Mouse (Mus musculus) E14TG2a.4 (cell line): ENCODE data around the gene Cdc123.

Source experiments
- H3K27me3 ChIP-seq: 2 replicates; pipeline ENCODE4 v1.6.1; 2014; ENCODE audit warnings: low read length, control low read depth; ENCODE audit not compliant: insufficient read depth
- H3K36me3 ChIP-seq: 2 replicates; pipeline ENCODE4 v1.6.1; 2014; ENCODE audit warnings: low read length, control low read depth; ENCODE audit not compliant: insufficient read depth
- H3K4me1 ChIP-seq: replicated peaks from 2 replicates; pipeline ENCODE4 v1.6.1; 2014; ENCODE audit warnings: low read depth, low read length, control low read depth
- H3K4me3 ChIP-seq: replicated peaks from 2 replicates; pipeline ENCODE4 v1.5.1; 2014; ENCODE audit warnings: mild to moderate bottlenecking, low read length
- H3K9me3 ChIP-seq: 2 replicates; pipeline ENCODE4 v1.6.1; 2014; ENCODE audit warnings: low read length, control low read depth
- CTCF ChIP-seq: conservative IDR thresholded peaks from 2 replicates; pipeline ENCODE4 v1.5.1; 2014; ENCODE audit warnings: low read length
- NANOG ChIP-seq: IDR thresholded peaks from 2 replicates; pipeline ENCODE4 v1.6.1; 2014; ENCODE audit warnings: borderline replicate concordance, low read length, mixed read lengths
- POU5F1 ChIP-seq: IDR thresholded peaks from 2 replicates; pipeline ENCODE4 v1.6.1; 2014; ENCODE audit warnings: low read length, borderline replicate concordance

The Cdc123 gene

DNA sequence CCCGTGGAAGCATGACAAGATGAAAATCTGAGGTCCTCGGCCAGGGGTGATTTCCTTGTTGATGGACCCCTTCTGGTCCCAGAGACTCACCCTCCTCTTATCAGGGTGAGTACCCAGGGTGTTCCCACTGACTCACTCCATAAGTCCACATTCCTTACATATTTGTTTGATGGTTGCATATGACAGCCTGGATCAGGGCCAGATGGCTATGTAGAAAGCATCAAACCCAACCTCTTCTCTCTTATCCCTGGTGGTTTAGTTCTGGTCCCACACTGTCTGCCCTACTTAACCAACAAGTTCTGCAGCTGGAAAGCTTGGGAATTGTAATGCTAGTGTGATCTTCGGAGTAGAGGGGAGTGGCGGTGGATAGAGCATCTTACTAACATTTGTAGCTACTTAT is 76.0 kb downstream of the Cdc123 start:
- H3K4me1 ChIP-seq, result peaks cover 6% of the 10 kb centered on the region; the same call in 1 of the 2 replicates
- H3K9me3 ChIP-seq, result peaks cover 4% of the 10 kb centered on the region
- H3K36me3 ChIP-seq, result no peaks in the 10 kb centered on the region
- H3K27me3 ChIP-seq, result no peaks in the 10 kb centered on the region
- no peak for TF ChIP-seq CTCF
- no peak for TF ChIP-seq NANOG
- TF ChIP-seq POU5F1, result no peak
- no peak overlapping the region for H3K4me3 ChIP-seq

GRCm38 (mm10) chr2:5762031-5762430 is 82.9 kb downstream of the Cdc123 start:
- Histone ChIP-seq H3K27me3 (no peaks in the 10 kb centered on the region), H3K36me3 (no peaks in the 10 kb centered on the region), H3K4me3 (no peak overlapping the region), H3K4me1 (peaks cover 19% of the 10 kb centered on the region), H3K9me3 (peaks cover 4% of the 10 kb centered on the region; the same call in 1 of the 2 replicates)
- no peak for TF ChIP-seq NANOG
- no peak for TF ChIP-seq POU5F1
- TF ChIP-seq CTCF, result peak; percentile 43

GRCm38 (mm10) chr2:5760479-5761008 is 84.4 kb downstream of the Cdc123 start:
- Histone ChIP-seq H3K27me3 (no peaks in the 10 kb centered on the region), H3K36me3 (no peaks in the 10 kb centered on the region), H3K4me1 (peaks cover 19% of the 10 kb centered on the region), H3K9me3 (peaks cover 4% of the 10 kb centered on the region; the same call in 1 of the 2 replicates), H3K4me3 (peak overlapping the region; percentile 76)
- TF ChIP-seq NANOG (no peak), POU5F1 (no peak), CTCF (no peak)

DNA sequence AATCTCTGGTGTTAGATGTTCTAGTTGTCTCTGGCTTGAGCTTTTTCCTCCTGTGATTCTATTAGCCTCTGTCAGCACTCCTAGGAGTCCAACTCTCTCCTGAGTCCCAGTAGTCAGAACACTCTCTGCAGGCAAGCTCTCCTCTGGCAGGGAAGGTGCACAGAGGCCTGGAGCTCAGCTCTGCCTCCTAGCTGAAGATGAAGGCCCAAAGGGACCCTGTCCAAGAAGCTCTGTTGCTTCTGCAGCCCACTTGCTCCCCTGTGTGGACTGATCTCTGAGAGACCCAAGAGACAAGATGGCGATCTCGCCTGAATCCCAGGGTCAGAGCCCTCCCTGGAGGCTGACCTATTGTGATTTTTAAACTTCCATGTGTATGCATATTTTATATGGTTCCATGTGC is 86.4 kb downstream of the Cdc123 start:
- TF ChIP-seq NANOG, result no peak
- no peak for TF ChIP-seq CTCF
- no peak for TF ChIP-seq POU5F1

GRCm38 (mm10) chr2:5750872-5751271 is 94.1 kb downstream of the Cdc123 start:
- Histone ChIP-seq H3K9me3 (no peaks in the 10 kb centered on the region), H3K4me1 (peaks cover 3% of the 10 kb centered on the region; the same call in 1 of the 2 replicates), H3K27me3 (0 out of 2 replicates have a peak, but pooled peaks cover 2% of the 10 kb centered on the region), H3K4me3 (no peak overlapping the region), H3K36me3 (no peaks in the 10 kb centered on the region)
- TF ChIP-seq CTCF (no peak), NANOG (no peak), POU5F1 (no peak)

More for the DNA sequence above, 86.4 kb downstream of the Cdc123 start:
- Histone ChIP-seq H3K27me3 (no peaks in the 10 kb centered on the region), H3K36me3 (no peaks in the 10 kb centered on the region), H3K4me1 (peaks cover 9% of the 10 kb centered on the region), H3K9me3 (peaks cover 4% of the 10 kb centered on the region; the same call in 1 of the 2 replicates), H3K4me3 (no peak overlapping the region)

- Histone ChIP-seq H3K4me1 (peaks cover 3% of the 10 kb centered on the region; the same call in 1 of the 2 replicates), H3K27me3 (0 out of 2 replicates have a peak, but pooled peaks cover 2% of the 10 kb centered on the region), H3K9me3 (no peaks in the 10 kb centered on the region), H3K4me3 (no peak overlapping the region), H3K36me3 (no peaks in the 10 kb centered on the region)
- TF ChIP-seq CTCF (no peak), NANOG (no peak), POU5F1 (no peak)
Observed at GRCm38 (mm10) chr2:5749210-5749609, 95.8 kb downstream of the Cdc123 start.

- Histone ChIP-seq H3K27me3 (0 out of 2 replicates have a peak, but pooled peaks cover 2% of the 10 kb centered on the region), H3K36me3 (no peaks in the 10 kb centered on the region), H3K4me1 (peaks cover 3% of the 10 kb centered on the region; the same call in 1 of the 2 replicates), H3K4me3 (no peak overlapping the region), H3K9me3 (peaks cover 3% of the 10 kb centered on the region; the same call in 1 of the 2 replicates)
- TF ChIP-seq CTCF (no peak), POU5F1 (no peak), NANOG (no peak)
Observed at GRCm38 (mm10) chr2:5747545-5748043, 97.4 kb downstream of the Cdc123 start.

DNA sequence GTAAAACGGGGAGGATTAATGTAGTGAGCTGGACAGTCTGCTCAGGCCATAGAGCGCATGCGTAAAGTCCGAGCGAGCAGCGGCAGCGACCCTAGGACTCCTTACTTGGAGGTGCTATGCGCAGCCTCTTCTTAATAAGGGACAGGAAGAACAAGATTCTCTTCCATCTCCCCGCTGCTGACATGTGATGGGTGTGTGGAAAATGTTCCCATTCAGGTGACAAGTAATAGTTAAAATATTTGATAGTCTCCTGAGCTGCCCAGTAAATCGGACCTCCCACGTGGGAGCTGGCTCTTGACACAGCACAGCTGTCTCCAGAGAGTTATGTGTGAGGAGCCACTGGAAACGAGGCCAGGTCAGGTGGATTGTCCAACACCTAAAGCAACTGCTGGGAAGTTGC is 98.4 kb downstream of the Cdc123 start:
- H3K9me3 ChIP-seq, result peaks cover 3% of the 10 kb centered on the region; the same call in 1 of the 2 replicates
- TF ChIP-seq CTCF, result no peak
- TF ChIP-seq NANOG, result no peak
- TF ChIP-seq POU5F1, result no peak
- no peak overlapping the region for H3K4me3 ChIP-seq
- peaks cover 3% of the 10 kb centered on the region; the same call in 1 of the 2 replicates for H3K4me1 ChIP-seq
- 0 out of 2 replicates have a peak, but pooled peaks cover 2% of the 10 kb centered on the region for H3K27me3 ChIP-seq
- H3K36me3 ChIP-seq, result no peaks in the 10 kb centered on the region
